Mouse (Mus musculus) gastrocnemius, adult 8-10 months (tissue): Measurements from ENCODE around the gene Rslcan18. TPM values are rescaled to one million over a fixed set of nuclear protein-coding genes. Genes with fewer than 3 reads are reported as not detected.

Experiments
- total RNA-seq, 4 experiments: library from RNA; stranded (reverse); gene quantifications; 2 replicates each; pipeline ENCODE4 v1.2.4; 2022

The Rslcan18 gene
- total RNA-seq, 4 experiments from 2014 or later: 0.40 to 0.68 (median 0.53) TPM

Other genes with a start within 250 kb of the Rslcan18 start
- gene Gm10767, start 211.3 kb downstream of the Rslcan18 start, total RNA-seq: 1 to 10 TPM in 1 of 4 experiments, under 1 TPM in 3; 0.56 to 1.0 (median 0.83) TPM
- 1 to 10 TPM in 1 of 4 experiments, under 1 TPM in 3; 0.87 to 1.3 (median 0.95) TPM for gene Zfp712, start 55.1 kb downstream of the Rslcan18 start, total RNA-seq
- 1 to 10 TPM; 1.6 to 2.3 (median 1.9) TPM for gene Zfp708, start 18.3 kb downstream of the Rslcan18 start, total RNA-seq
- gene Gm28557, start 7.7 kb downstream of the Rslcan18 start, total RNA-seq: 1 to 10 TPM; 1.0 to 2.2 (median 1.9) TPM
- gene Zfp759, start 5.4 kb upstream of the Rslcan18 start, total RNA-seq: 1 to 10 TPM; 5.3 to 7.1 (median 5.5) TPM
- 1 to 10 TPM; 1.8 to 2.9 (median 2.1) TPM for gene Rsl1, start 56.9 kb upstream of the Rslcan18 start, total RNA-seq
- 1 to 10 TPM in 1 of 4 experiments, under 1 TPM in 3; 0.41 to 1.0 (median 0.70) TPM for gene Zfp455, start 78.2 kb upstream of the Rslcan18 start, total RNA-seq
- gene Zfp458, start 162.2 kb upstream of the Rslcan18 start, total RNA-seq: 1 to 10 TPM in 3 of 4 experiments, under 1 TPM in 1; 0.83 to 1.7 (median 1.2) TPM
- 1 to 10 TPM; 3.9 to 6.5 (median 4.9) TPM for gene Zfp457, start 190.2 kb upstream of the Rslcan18 start, total RNA-seq
- gene Zfp595, start 216.3 kb upstream of the Rslcan18 start, total RNA-seq: 1 to 10 TPM; 1.3 to 2.0 (median 1.5) TPM
- gene Gm28044, start 244.3 kb upstream of the Rslcan18 start, total RNA-seq: 1 to 10 TPM in 1 of 4 experiments, under 1 TPM in 2, not detected in 1; 0.78 to 1.0 (median 0.90) TPM
- 1 to 10 TPM; 1.0 to 1.3 (median 1.1) TPM for gene Zfp953, start 244.3 kb upstream of the Rslcan18 start, total RNA-seq